Mouse (Mus musculus) R1 (cell line): Measurements from ENCODE around the gene 1110059G10Rik.

ENCODE experiments used
- DNase-seq: peaks from one replicate; pipeline ENCODE4 v3.0.0-alpha.2; 2018; ENCODE audit warnings: low read depth, low spot score

The 1110059G10Rik gene

DNA sequence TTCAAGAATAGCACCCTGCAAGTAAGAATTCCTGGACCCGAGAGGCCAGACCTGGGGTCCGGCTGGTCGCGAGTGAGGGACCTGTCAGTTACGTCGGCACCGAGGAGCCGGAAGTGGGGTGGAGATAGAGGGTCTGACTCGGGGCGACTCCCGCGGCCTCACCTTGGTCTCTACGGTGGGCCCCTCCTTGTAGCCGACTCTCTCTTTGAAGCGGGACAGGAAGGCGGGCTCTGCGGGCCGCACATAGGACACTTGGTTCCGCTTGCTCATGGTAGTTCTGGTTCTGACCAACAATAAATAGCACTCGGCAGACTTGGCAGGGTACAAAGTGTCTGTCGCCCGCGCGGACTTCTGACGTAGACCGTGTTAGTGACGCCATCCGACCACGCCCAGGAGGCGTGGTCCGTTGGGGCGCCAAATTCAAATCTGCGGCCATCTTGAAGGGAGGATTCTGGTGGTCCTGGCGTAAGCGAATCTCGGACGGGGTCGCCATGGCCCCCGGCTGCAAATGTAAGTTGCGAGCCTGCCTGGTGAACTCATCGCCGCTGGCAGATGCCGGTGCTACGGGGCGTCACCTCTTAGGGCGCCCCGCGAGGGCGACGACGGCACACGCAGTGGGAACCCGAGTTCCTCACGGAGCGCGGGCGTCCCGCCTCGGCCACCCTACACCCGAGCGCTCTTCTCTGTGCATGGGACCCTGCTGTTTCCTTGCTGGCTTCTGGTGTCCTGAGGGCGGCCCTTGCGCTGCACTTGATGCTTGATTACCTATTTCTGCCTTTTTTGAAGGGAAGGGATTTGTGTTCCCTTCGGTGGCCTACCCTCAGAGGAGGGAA lies at the start of gene 1110059G10Rik, which contains the start of gene Kif15:
1110059G10Rik (minus strand) TSS at position 358 of the 833 bp plus-strand sequence.
Kif15 (plus strand) TSS at position 404 of the 833 bp plus-strand sequence.
- DNase-seq, result peak; percentile 95

DNA sequence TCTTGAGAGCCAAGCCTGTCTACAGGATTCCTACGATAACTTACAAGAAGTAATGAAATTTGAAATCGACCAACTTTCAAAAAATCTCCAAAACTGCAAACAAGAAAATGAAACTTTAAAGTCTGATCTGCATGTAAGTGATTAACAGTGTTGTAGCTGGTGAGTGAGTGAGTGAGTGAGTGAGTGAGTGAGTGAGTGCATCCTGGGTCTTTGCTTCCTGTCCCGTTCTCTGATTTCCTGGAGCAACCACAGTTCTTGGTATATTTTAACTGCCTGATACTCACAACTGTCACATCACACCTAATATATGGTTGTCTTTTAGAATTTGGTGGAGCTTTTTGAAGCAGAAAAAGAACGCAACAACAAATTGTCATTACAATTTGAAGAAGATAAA lies 48.4 kb upstream of the 1110059G10Rik start:
- DNase-seq, result no peak

DNA sequence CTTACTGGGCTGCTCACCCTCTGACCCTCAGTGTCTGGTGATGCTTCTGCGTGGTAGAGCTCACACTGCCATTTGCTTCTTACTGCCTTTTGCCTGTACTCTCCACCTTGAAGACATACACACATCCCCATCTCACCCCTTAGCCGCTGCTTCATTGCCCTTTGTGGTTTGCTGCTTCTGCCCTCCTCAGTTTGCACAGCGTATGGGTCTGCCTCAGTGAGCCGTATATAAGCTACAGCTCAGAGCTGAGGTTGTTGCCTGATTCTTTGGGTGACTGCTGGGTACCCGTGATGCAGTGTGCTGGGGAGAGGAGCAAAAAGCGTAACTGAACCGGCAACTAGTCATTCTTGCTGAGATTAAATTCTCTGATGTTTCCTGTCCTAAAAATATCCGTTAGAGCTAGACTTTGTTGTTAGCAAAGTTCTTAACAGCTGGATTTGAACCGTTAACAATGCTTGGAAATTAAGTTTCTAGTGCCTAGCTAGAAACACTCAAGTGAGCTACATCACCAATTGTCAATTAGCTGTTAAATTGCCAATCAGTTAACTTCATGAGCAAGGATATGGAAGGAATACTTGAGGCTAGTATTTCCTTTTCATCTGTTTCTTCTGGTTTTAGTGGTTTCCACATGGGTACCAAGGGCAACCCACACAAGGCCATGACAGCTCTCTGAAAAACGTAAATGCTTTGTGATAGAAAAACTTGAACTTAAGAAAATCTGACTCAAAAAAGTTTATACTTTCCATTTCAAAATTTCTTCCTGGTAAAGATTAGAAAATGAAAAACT lies 47.8 kb upstream of the 1110059G10Rik start:
- no peak for DNase-seq

DNA sequence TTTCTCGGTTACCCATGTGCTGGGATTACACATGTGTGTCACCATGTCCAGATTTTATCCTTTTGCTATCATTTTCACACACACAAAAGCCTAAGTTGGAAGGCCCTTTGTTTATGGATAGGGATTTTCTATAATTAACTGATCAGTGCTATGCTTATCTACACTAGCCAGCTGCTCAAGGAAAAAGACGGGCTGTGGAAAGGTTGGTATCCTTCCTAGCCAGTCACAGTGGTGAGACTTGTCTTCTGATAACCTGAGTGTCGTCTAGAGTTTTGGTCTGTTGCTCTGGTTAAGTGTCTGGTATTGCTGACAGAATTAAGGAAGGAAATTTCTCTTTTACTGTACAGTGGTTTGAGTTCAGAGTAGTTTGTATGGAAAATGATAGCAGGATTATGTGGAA lies 21.9 kb downstream of the 1110059G10Rik start:
- DNase-seq, result no peak

DNA sequence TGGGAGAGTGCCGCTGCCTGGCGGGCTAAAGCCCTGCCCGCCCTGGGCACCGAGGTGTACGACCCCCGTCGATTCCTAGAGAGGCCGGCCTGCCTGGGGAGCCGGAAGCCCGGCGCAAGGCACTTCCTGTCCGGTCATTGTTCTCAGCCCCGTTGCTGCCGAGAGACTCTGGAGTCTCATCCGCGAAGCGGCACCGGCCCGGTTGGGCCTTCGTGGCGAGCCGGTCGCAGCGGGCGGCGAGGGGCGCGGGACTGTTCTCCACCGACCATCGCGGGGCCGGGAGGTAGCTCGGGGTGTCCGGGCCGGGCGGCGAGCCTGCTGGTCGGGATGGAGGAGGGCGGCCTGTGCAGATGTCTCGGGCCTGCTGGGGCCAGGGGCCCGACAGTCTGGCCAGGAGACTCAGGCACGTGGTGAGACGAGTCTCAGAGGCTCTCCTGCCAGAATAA lies 27.8 kb downstream of the 1110059G10Rik start, which contains the start of gene Zfp105:
Zfp105 (plus strand) TSS at position 137 of the 446 bp plus-strand sequence.
- DNase-seq, result peak; percentile 85

DNA sequence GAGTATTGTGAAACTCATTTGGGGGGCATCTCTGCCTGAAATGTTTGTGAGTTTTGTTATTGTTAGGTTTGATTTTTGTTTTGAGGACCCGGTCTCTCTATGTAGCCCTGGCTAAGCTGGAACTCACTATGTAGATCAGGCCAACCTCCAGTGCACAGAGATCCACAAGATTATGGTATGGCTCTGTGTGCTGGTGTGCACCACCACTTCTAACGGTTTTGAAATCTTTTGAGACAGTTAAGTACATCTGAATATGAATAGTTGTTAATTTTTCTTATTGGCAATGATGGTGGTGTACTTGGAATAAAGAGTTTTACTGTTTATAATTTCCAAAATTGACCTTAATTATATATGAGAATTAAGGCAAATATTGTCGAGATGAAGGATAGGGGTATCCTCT lies 28.4 kb downstream of the 1110059G10Rik start:
- DNase-seq, result peak; percentile 7

DNA sequence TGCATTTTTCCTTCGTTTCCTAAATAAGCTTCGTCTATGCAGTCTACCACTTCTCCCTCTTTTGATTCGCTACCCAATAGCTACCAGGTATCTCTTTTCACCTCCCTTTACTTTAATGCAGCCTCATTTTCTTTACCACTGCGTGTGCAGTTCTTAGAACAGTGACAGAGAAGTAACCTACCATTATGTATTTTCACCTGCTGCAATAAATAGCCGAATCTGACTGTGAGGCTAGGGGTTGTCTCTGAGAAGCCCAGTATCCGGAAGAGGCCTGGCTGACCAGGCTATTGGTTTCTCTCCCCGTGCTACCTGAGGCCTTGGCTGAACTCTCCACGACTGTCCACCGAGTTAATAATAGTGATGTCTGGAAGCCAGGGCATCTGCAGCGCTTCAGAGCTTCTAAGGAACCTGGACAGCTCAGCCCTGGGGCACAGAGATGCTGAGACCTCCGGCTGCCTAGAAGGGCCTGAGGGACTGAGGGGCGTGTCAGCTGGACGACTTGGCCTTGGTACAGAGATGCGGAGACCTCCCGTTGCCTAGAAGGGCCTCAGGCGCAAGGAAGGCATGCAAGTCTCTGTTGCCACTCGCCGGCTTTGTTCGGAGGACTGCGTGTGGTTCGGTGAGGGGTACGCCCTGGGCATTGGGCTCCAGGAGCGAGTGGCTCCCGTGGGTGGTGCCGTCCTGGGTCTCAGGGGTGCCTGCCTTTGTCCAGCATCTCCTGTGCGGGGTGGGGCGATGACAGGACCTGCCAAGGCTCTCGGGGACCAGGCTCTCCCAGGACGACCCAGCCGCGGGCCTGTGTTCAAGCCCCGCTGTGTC lies 47.9 kb downstream of the 1110059G10Rik start:
- peak; percentile 82 for DNase-seq

DNA sequence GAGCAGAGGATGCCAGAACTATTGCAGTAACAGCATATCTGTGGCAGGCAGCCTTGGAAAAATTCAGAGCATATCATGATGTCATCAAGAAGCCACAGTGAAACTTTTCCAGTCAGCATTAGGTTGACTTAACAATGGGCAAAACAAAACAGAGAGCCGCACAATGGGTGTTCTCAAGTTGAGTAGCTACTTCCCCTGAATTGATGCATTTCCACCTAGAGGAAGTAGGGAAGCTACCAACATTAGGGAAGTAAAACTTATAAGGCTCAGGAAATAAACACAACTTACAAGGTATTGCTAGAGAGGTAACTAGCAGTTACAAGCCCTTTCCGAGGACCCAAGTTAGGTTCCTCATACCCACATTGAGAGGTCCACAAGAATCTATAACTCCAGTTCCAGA lies 49.8 kb downstream of the 1110059G10Rik start:
- DNase-seq, result no peak
